Mouse (Mus musculus): ENCODE results near the gene Pde9a. TPM values are rescaled to one million over a fixed set of nuclear protein-coding genes. Genes with fewer than 3 reads are reported as not detected.
"Not testable (repeated sequence)": the region's sequence is repeated elsewhere in the genome, so short reads cannot be mapped to it uniquely, and the experiment has no call there.

Gene Pde9a
- polyA plus RNA-seq, 1 experiment from 2014 or later, result 61.0 TPM

GRCm38 (mm10) chr17:31353255-31353654 is 32.8 kb upstream of the Pde9a start:
- no peak for ATAC-seq (replicated peaks; ENCODE audit: low FRiP score, low TSS enrichment, low read depth)
- WGBS, result 85% methylated on average over 2 of the region's 2 CpGs

GRCm38 (mm10) chr17:31354684-31355083 is 31.3 kb upstream of the Pde9a start:
- H3K9me3 ChIP-seq (ENCODE audit: control insufficient read depth, low read length); H3K9ac ChIP-seq (ENCODE audit: low read length); H3K4me3 ChIP-seq (ENCODE audit: low read depth, low read length); H3K27me3 ChIP-seq (replicated peaks; ENCODE audit: control insufficient read depth, insufficient read depth, low read length); H3K4me1 ChIP-seq (replicated peaks; ENCODE audit: control insufficient read depth, insufficient read depth, low read length); H3K4me2 ChIP-seq (ENCODE audit: low read length); H3K36me3 ChIP-seq (ENCODE audit: control insufficient read depth, insufficient read depth, low read length); H3K27ac ChIP-seq (ENCODE audit: low read depth); ATAC-seq (replicated peaks; ENCODE audit: low FRiP score, low TSS enrichment, low read depth); DNase-seq (ENCODE audit: low spot score): not testable (repeated sequence)
- 78% methylated on average over 3 of the region's 3 CpGs for WGBS

More at GRCm38 (mm10) chr17:31353255-31353654, 32.8 kb upstream of the Pde9a start:
- Histone ChIP-seq H3K9ac (ENCODE audit: low read length) (no peak overlapping the region), H3K9me3 (ENCODE audit: control insufficient read depth, low read length) (no peaks in the 10 kb centered on the region), H3K4me3 (ENCODE audit: low read depth, low read length) (no peak overlapping the region), H3K4me1 (replicated peaks; ENCODE audit: control insufficient read depth, insufficient read depth, low read length) (no peaks in the 10 kb centered on the region), H3K27ac (ENCODE audit: low read depth) (no peak overlapping the region), H3K27me3 (replicated peaks; ENCODE audit: control insufficient read depth, insufficient read depth, low read length) (no peaks in the 10 kb centered on the region), H3K36me3 (ENCODE audit: control insufficient read depth, insufficient read depth, low read length) (no peaks in the 10 kb centered on the region), H3K4me2 (ENCODE audit: low read length) (no peak overlapping the region)
- DNase-seq (ENCODE audit: low spot score), result no peak

- Histone ChIP-seq H3K9ac (ENCODE audit: low read length) (no peak overlapping the region), H3K9me3 (ENCODE audit: control insufficient read depth, low read length) (no peaks in the 10 kb centered on the region), H3K36me3 (ENCODE audit: control insufficient read depth, insufficient read depth, low read length) (no peaks in the 10 kb centered on the region), H3K4me2 (ENCODE audit: low read length) (no peak overlapping the region), H3K27ac (ENCODE audit: low read depth) (no peak overlapping the region), H3K27me3 (replicated peaks; ENCODE audit: control insufficient read depth, insufficient read depth, low read length) (no peaks in the 10 kb centered on the region), H3K4me1 (replicated peaks; ENCODE audit: control insufficient read depth, insufficient read depth, low read length) (no peaks in the 10 kb centered on the region), H3K4me3 (ENCODE audit: low read depth, low read length) (no peak overlapping the region)
- 37% methylated on average over 8 of the region's 8 CpGs for WGBS
- DNase-seq (ENCODE audit: low spot score), result no peak
- ATAC-seq (replicated peaks; ENCODE audit: low FRiP score, low TSS enrichment, low read depth), result no peak
Observed at GRCm38 (mm10) chr17:31355792-31356502, 30.1 kb upstream of the Pde9a start.

DNA sequence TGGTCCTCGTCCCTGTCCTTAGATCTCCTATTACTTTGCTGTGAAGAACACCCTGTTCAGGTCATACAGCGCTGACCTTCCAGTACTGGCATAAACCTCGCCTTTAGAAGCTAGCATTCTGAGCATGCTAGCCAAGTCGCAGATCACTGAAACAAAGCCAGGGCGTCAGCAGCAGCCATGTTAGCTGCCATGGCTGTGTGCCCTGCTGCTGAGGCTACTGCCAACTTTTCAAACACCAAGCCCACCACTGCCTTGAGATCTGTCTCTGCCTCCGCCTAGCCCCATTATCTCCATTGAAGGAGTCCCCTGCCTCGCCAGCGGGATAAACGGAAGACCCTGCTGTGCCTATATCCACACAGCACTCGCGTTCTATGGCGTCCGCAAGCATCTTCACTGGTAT is 25.4 kb upstream of the Pde9a start:
- no peak overlapping the region for H3K4me2 ChIP-seq (ENCODE audit: low read length)
- H3K9me3 ChIP-seq (ENCODE audit: control insufficient read depth, low read length), result no peaks in the 10 kb centered on the region
- no peaks in the 10 kb centered on the region for H3K4me1 ChIP-seq (replicated peaks; ENCODE audit: control insufficient read depth, insufficient read depth, low read length)
- no peaks in the 10 kb centered on the region for H3K36me3 ChIP-seq (ENCODE audit: control insufficient read depth, insufficient read depth, low read length)
- no peak overlapping the region for H3K9ac ChIP-seq (ENCODE audit: low read length)
- ATAC-seq (replicated peaks; ENCODE audit: low FRiP score, low TSS enrichment, low read depth) (no peak), DNase-seq (ENCODE audit: low spot score) (no peak)
- no peak overlapping the region for H3K4me3 ChIP-seq (ENCODE audit: low read depth, low read length)
- no peak overlapping the region for H3K27ac ChIP-seq (ENCODE audit: low read depth)
- WGBS, result 83% methylated on average over 13 of the region's 13 CpGs
- no peaks in the 10 kb centered on the region for H3K27me3 ChIP-seq (replicated peaks; ENCODE audit: control insufficient read depth, insufficient read depth, low read length)

DNA sequence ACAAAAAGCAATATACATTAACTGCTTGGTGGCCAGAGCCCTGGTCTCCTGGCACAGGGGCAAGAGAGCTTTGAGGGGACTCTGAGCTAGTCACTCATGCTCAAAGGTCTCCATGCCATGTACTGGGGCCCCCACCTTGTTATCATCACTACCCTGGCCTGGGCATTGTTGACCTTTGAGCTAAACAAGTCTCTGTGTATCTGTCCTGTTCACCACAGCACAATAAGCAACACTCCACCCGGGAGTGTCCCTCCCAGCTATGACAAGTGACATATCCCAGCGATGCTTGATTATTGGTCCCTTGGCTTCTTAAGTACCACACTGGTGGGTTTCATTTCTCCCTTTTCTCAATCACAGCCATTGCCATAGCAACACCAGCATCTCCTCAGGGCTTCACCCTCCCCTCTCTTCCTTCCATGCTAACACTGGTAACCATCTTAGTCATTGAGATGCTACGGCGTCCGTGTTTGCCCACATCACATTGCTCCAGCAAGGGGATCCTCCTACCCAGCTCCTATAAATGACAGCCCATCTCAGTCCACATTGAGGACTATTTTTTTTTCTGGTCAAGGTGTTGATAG is 20.3 kb upstream of the Pde9a start:
- no peak overlapping the region for H3K4me3 ChIP-seq (ENCODE audit: low read depth, low read length)
- no peaks in the 10 kb centered on the region for H3K4me1 ChIP-seq (replicated peaks; ENCODE audit: control insufficient read depth, insufficient read depth, low read length)
- no peak overlapping the region for H3K9ac ChIP-seq (ENCODE audit: low read length)
- WGBS, result 82% methylated on average over 5 of the region's 5 CpGs
- no peak overlapping the region for H3K27ac ChIP-seq (ENCODE audit: low read depth)
- H3K9me3 ChIP-seq (ENCODE audit: control insufficient read depth, low read length), result no peaks in the 10 kb centered on the region
- no peaks in the 10 kb centered on the region for H3K36me3 ChIP-seq (ENCODE audit: control insufficient read depth, insufficient read depth, low read length)
- DNase-seq (ENCODE audit: low spot score), result no peak
- H3K27me3 ChIP-seq (replicated peaks; ENCODE audit: control insufficient read depth, insufficient read depth, low read length), result no peaks in the 10 kb centered on the region
- H3K4me2 ChIP-seq (ENCODE audit: low read length), result no peak overlapping the region
- ATAC-seq (replicated peaks; ENCODE audit: low FRiP score, low TSS enrichment, low read depth), result no peak

DNA sequence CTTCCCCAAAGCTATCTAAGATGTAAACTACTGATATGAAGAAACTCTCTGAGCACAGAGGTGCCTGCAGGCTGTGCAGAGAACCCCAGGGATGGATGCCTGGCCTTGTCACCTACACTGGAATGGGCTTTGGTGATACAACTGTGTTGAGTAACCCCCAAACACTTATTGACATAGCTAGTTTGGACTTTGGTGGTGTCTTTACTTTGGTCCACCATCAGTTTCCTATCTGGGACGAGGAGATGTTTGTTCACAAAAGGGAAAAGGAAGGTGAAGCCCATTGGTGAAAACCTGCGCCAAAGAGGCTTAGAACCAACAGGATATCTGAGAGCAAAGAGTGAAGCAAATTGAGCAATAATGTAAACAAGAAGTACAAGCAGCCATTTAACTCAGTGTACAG is 15.8 kb upstream of the Pde9a start:
- no peaks in the 10 kb centered on the region for H3K27me3 ChIP-seq (replicated peaks; ENCODE audit: control insufficient read depth, insufficient read depth, low read length)
- WGBS, result 76% methylated on average over 2 of the region's 2 CpGs
- H3K9me3 ChIP-seq (ENCODE audit: control insufficient read depth, low read length), result no peaks in the 10 kb centered on the region

DNA sequence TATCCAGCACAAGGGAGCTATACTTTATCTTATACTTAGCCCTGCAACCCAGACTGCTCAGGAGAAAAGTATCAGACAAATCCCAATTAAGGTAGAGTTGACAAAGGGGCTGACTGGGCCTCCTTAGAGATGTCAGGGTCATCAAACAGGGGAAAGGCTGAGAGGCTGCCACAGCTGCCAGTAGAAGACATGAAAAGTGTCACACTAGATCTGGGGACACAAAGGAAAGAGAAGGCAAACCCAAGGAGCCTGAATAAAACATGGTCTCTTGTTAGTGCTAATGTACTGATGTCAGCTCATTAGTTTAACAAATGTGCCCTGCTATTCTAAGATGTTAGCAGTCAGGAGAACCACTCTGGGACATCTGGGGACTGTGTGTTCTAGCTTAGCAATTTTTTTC is 15.1 kb upstream of the Pde9a start:
- no peaks in the 10 kb centered on the region for H3K27me3 ChIP-seq (replicated peaks; ENCODE audit: control insufficient read depth, insufficient read depth, low read length)

More for the DNA sequence above, 15.8 kb upstream of the Pde9a start:
- DNase-seq (ENCODE audit: low spot score) (no peak), ATAC-seq (replicated peaks; ENCODE audit: low FRiP score, low TSS enrichment, low read depth) (no peak)
- H3K4me3 ChIP-seq (ENCODE audit: low read depth, low read length), result no peak overlapping the region
- no peaks in the 10 kb centered on the region for H3K4me1 ChIP-seq (replicated peaks; ENCODE audit: control insufficient read depth, insufficient read depth, low read length)
- no peak overlapping the region for H3K27ac ChIP-seq (ENCODE audit: low read depth)
- H3K4me2 ChIP-seq (ENCODE audit: low read length), result no peak overlapping the region
- H3K36me3 ChIP-seq (ENCODE audit: control insufficient read depth, insufficient read depth, low read length), result no peaks in the 10 kb centered on the region
- no peak overlapping the region for H3K9ac ChIP-seq (ENCODE audit: low read length)

DNA sequence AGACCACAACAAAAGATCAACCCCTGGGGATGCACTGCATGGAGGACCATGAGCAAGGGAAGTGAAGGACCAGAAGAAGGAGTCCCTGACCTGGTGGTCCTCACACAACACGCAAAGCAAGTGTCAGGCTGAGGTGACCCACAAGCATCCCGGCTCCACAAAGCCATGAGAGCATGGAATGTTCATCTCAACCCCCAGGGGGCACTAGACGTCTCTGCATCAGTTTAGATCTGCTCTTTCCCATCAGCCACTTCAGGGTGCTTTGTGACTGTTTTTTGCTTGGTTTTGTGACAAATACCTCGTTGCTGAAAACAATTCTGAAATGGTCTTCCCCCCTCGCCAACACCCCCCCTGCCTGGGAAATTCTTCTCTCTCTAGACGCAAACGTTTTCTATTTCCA is 8.0 kb upstream of the Pde9a start:
- peak; percentile 79 for DNase-seq (ENCODE audit: low spot score)
- H3K4me1 ChIP-seq (replicated peaks; ENCODE audit: control insufficient read depth, insufficient read depth, low read length), result peaks cover 2% of the 10 kb centered on the region; the same call in 1 of the 2 replicates
- no peak overlapping the region for H3K4me2 ChIP-seq (ENCODE audit: low read length)
- no peak overlapping the region for H3K9ac ChIP-seq (ENCODE audit: low read length)
- no peaks in the 10 kb centered on the region for H3K27me3 ChIP-seq (replicated peaks; ENCODE audit: control insufficient read depth, insufficient read depth, low read length)
- 14% methylated on average over 7 of the region's 7 CpGs for WGBS
- no peak overlapping the region for H3K27ac ChIP-seq (ENCODE audit: low read depth)
- H3K36me3 ChIP-seq (ENCODE audit: control insufficient read depth, insufficient read depth, low read length), result no peaks in the 10 kb centered on the region
- no peaks in the 10 kb centered on the region for H3K9me3 ChIP-seq (ENCODE audit: control insufficient read depth, low read length)
- no peak overlapping the region for H3K4me3 ChIP-seq (ENCODE audit: low read depth, low read length)
- no peak for ATAC-seq (replicated peaks; ENCODE audit: low FRiP score, low TSS enrichment, low read depth)

More for the DNA sequence above, 15.1 kb upstream of the Pde9a start:
- no peak overlapping the region for H3K4me2 ChIP-seq (ENCODE audit: low read length)
- no peaks in the 10 kb centered on the region for H3K9me3 ChIP-seq (ENCODE audit: control insufficient read depth, low read length)
- no peaks in the 10 kb centered on the region for H3K4me1 ChIP-seq (replicated peaks; ENCODE audit: control insufficient read depth, insufficient read depth, low read length)
- no peak overlapping the region for H3K27ac ChIP-seq (ENCODE audit: low read depth)
- ATAC-seq (replicated peaks; ENCODE audit: low FRiP score, low TSS enrichment, low read depth) (no peak), DNase-seq (ENCODE audit: low spot score) (no peak)
- H3K9ac ChIP-seq (ENCODE audit: low read length), result no peak overlapping the region
- no peaks in the 10 kb centered on the region for H3K36me3 ChIP-seq (ENCODE audit: control insufficient read depth, insufficient read depth, low read length)
- H3K4me3 ChIP-seq (ENCODE audit: low read depth, low read length), result no peak overlapping the region

DNA sequence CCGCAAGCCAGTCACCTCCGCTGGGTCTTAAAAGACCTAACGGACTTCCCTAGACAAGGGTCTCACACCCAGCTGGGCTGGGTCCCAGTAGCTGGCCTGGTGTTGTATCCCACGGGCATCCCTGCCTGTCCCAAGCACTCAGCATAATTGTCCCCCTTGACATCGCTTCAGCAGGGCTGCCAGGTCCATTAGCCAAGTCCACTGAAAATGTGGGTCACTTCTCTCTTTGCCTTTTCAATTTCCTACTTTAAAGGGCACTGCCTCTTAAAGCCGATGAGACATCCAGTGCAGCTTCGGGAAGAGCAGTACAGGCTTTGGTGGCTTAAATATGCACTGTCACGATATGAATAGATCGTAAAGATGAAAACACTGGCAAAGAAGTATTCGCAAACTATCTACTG is 7.6 kb upstream of the Pde9a start:
- DNase-seq (ENCODE audit: low spot score) (no peak), ATAC-seq (replicated peaks; ENCODE audit: low FRiP score, low TSS enrichment, low read depth) (no peak)
- peaks cover 2% of the 10 kb centered on the region; the same call in 1 of the 2 replicates for H3K4me1 ChIP-seq (replicated peaks; ENCODE audit: control insufficient read depth, insufficient read depth, low read length)
- no peaks in the 10 kb centered on the region for H3K36me3 ChIP-seq (ENCODE audit: control insufficient read depth, insufficient read depth, low read length)
- no peak overlapping the region for H3K4me2 ChIP-seq (ENCODE audit: low read length)
- H3K27ac ChIP-seq (ENCODE audit: low read depth), result no peak overlapping the region
- no peaks in the 10 kb centered on the region for H3K27me3 ChIP-seq (replicated peaks; ENCODE audit: control insufficient read depth, insufficient read depth, low read length)
- H3K9ac ChIP-seq (ENCODE audit: low read length), result no peak overlapping the region
- H3K4me3 ChIP-seq (ENCODE audit: low read depth, low read length), result no peak overlapping the region
- WGBS, result 65% methylated on average over 10 of the region's 10 CpGs
- H3K9me3 ChIP-seq (ENCODE audit: control insufficient read depth, low read length), result no peaks in the 10 kb centered on the region
